Mouse (Mus musculus): ENCODE measurements around the gene Abca13. TPM values are rescaled to one million over a fixed set of nuclear protein-coding genes. Genes with fewer than 3 reads are reported as not detected.

The Abca13 gene
- polyA plus RNA-seq, 1 experiment: 0.04 TPM

- Histone ChIP-seq H3K4me3 (ENCODE audit: control insufficient read depth, low read depth, low read length) (no peak overlapping the region), H3K36me3 (ENCODE audit: control insufficient read depth, insufficient read depth, low read length) (no peaks in the 10 kb centered on the region), H3K27me3 (ENCODE audit: control insufficient read depth, insufficient read depth, low read length) (no peaks in the 10 kb centered on the region), H3K27ac (ENCODE audit: control insufficient read depth, insufficient read depth, low read depth, low read length) (no peak overlapping the region), H3K4me1 (ENCODE audit: control insufficient read depth, insufficient read depth, low read length) (no peaks in the 10 kb centered on the region)
- TF ChIP-seq CTCF (IDR thresholded peaks at IDR 0.05; ENCODE audit: control insufficient read depth, insufficient read depth, insufficient replicate concordance, low read depth, low read length): no peak
- no peak for TF ChIP-seq POLR2A (IDR thresholded peaks at IDR 0.05; ENCODE audit: control insufficient read depth, low read depth, low read length)
Observed at GRCm38 (mm10) chr11:9666648-9667255, 475.0 kb downstream of the Abca13 start.

GRCm38 (mm10) chr11:9669430-9669829 is 477.7 kb downstream of the Abca13 start:
- Histone ChIP-seq H3K27me3 (ENCODE audit: control insufficient read depth, insufficient read depth, low read length) (no peaks in the 10 kb centered on the region), H3K36me3 (ENCODE audit: control insufficient read depth, insufficient read depth, low read length) (no peaks in the 10 kb centered on the region), H3K4me1 (ENCODE audit: control insufficient read depth, insufficient read depth, low read length) (no peaks in the 10 kb centered on the region), H3K4me3 (ENCODE audit: control insufficient read depth, low read depth, low read length) (no peak overlapping the region), H3K27ac (ENCODE audit: control insufficient read depth, insufficient read depth, low read depth, low read length) (no peak overlapping the region)
- TF ChIP-seq POLR2A (IDR thresholded peaks at IDR 0.05; ENCODE audit: control insufficient read depth, low read depth, low read length) (no peak), CTCF (IDR thresholded peaks at IDR 0.05; ENCODE audit: control insufficient read depth, insufficient read depth, insufficient replicate concordance, low read depth, low read length) (no peak)

DNA sequence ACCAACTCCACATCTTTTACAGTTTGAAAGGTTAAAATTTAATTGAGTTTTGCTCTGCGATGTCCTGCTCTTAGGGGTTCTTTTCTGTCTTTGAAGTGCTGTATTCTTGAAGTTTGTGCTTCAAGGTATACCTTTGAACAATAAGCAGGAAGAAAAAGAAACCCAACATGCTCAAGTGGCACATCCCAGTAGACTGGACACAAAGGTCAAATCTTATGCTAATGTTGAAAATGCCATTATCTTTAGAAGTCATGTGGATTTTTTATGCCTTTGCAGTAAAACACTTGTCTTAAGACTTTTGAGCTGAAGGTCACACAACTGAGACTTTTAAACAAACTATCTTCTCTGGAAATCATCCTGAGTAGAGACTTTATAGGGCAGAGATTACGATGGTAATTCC is 493.2 kb downstream of the Abca13 start:
- Histone ChIP-seq H3K36me3 (ENCODE audit: control insufficient read depth, insufficient read depth, low read length) (no peaks in the 10 kb centered on the region), H3K27ac (ENCODE audit: control insufficient read depth, insufficient read depth, low read depth, low read length) (no peak overlapping the region), H3K27me3 (ENCODE audit: control insufficient read depth, insufficient read depth, low read length) (no peaks in the 10 kb centered on the region), H3K4me3 (ENCODE audit: control insufficient read depth, low read depth, low read length) (no peak overlapping the region), H3K4me1 (ENCODE audit: control insufficient read depth, insufficient read depth, low read length) (no peaks in the 10 kb centered on the region)
- no peak for TF ChIP-seq POLR2A (IDR thresholded peaks at IDR 0.05; ENCODE audit: control insufficient read depth, low read depth, low read length)
- no peak for TF ChIP-seq CTCF (IDR thresholded peaks at IDR 0.05; ENCODE audit: control insufficient read depth, insufficient read depth, insufficient replicate concordance, low read depth, low read length)

- Histone ChIP-seq H3K36me3 (ENCODE audit: control insufficient read depth, insufficient read depth, low read length) (no peaks in the 10 kb centered on the region), H3K4me3 (ENCODE audit: control insufficient read depth, low read depth, low read length) (no peak overlapping the region), H3K27ac (ENCODE audit: control insufficient read depth, insufficient read depth, low read depth, low read length) (no peak overlapping the region), H3K4me1 (ENCODE audit: control insufficient read depth, insufficient read depth, low read length) (no peaks in the 10 kb centered on the region), H3K27me3 (ENCODE audit: control insufficient read depth, insufficient read depth, low read length) (no peaks in the 10 kb centered on the region)
- no peak for TF ChIP-seq POLR2A (IDR thresholded peaks at IDR 0.05; ENCODE audit: control insufficient read depth, low read depth, low read length)
- no peak for TF ChIP-seq CTCF (IDR thresholded peaks at IDR 0.05; ENCODE audit: control insufficient read depth, insufficient read depth, insufficient replicate concordance, low read depth, low read length)
Observed at GRCm38 (mm10) chr11:9705190-9705589, 513.4 kb downstream of the Abca13 start.

DNA sequence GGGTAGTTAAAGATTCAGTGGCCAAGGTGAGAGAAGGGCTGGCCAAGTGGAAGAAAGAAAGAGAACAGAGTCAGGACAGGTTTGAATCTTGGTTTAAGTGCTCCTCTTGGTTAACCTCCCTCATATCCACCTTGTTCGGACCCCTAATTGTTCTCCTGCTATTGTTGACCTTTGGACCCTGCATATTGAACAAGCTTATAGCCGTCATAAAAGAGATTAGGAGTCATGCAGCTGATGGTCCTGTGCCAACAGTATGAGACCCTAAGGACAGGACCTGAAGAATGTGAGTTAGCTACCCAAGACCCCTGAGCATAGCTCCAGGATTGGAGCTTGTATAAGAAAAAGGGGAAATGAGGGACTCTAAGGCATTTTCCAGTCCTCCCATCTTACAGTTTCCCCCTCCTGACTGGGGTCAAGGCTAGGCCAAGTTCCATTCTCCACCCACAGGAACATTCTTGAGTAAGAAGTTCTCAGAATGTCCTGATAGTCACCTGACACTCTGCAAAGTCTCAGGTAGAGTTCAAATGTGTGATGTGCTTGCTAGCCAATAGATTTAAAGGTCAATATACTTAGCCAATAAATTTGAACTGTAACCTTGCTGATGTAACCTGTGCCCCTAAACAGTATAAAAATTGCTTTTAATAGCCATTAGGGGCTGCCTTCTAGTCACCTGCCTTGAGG is 536.2 kb downstream of the Abca13 start:
- Histone ChIP-seq H3K4me1 (ENCODE audit: control insufficient read depth, insufficient read depth, low read length) (no peaks in the 10 kb centered on the region; the same call in 1 of the 2 replicates), H3K27me3 (ENCODE audit: control insufficient read depth, insufficient read depth, low read length) (no peaks in the 10 kb centered on the region), H3K36me3 (ENCODE audit: control insufficient read depth, insufficient read depth, low read length) (no peaks in the 10 kb centered on the region), H3K27ac (ENCODE audit: control insufficient read depth, insufficient read depth, low read depth, low read length) (no peak overlapping the region), H3K4me3 (ENCODE audit: control insufficient read depth, low read depth, low read length) (no peak overlapping the region)
- TF ChIP-seq CTCF (IDR thresholded peaks at IDR 0.05; ENCODE audit: control insufficient read depth, insufficient read depth, insufficient replicate concordance, low read depth, low read length): no peak
- TF ChIP-seq POLR2A (IDR thresholded peaks at IDR 0.05; ENCODE audit: control insufficient read depth, low read depth, low read length): no peak

- Histone ChIP-seq H3K4me3 (ENCODE audit: control insufficient read depth, low read depth, low read length) (no peak overlapping the region), H3K36me3 (ENCODE audit: control insufficient read depth, insufficient read depth, low read length) (no peaks in the 10 kb centered on the region), H3K27me3 (ENCODE audit: control insufficient read depth, insufficient read depth, low read length) (no peaks in the 10 kb centered on the region), H3K4me1 (ENCODE audit: control insufficient read depth, insufficient read depth, low read length) (no peaks in the 10 kb centered on the region; the same call in none of the 2 replicates), H3K27ac (ENCODE audit: control insufficient read depth, insufficient read depth, low read depth, low read length) (no peak overlapping the region)
- no peak for TF ChIP-seq CTCF (IDR thresholded peaks at IDR 0.05; ENCODE audit: control insufficient read depth, insufficient read depth, insufficient replicate concordance, low read depth, low read length)
- no peak for TF ChIP-seq POLR2A (IDR thresholded peaks at IDR 0.05; ENCODE audit: control insufficient read depth, low read depth, low read length)
Observed at GRCm38 (mm10) chr11:9731300-9731699, 539.6 kb downstream of the Abca13 start.

Other genes with a start within 250 kb of the Abca13 start
- 0.53 and 0.72 TPM in 2 replicates for gene Pkd1l1, start 218.7 kb upstream of the Abca13 start, polyA plus RNA-seq (2012; rRNA removed)
- 3.7 TPM in 2 replicates for gene Hus1, start 180.8 kb upstream of the Abca13 start, polyA plus RNA-seq (2012; rRNA removed)
- 53.6 and 58.1 TPM in 2 replicates for gene Gm11992, start 143.3 kb upstream of the Abca13 start, polyA plus RNA-seq (2012; rRNA removed)
- 51.6 and 68.1 TPM in 2 replicates for gene Sun3, start 143.0 kb upstream of the Abca13 start, polyA plus RNA-seq (2012; rRNA removed)
- gene Upp1, start 73.8 kb upstream of the Abca13 start, polyA plus RNA-seq (2012; rRNA removed): 0.88 and 1.5 TPM in 2 replicates

Data from testis, adult 2 months (tissue).